Mouse (Mus musculus): ENCODE results near the gene Zfp763. TPM values are rescaled to one million over a fixed set of nuclear protein-coding genes. Genes with fewer than 3 reads are reported as not detected.

Zfp763 gene
- polyA plus RNA-seq, 1 experiment from 2014 or later: 22.6 TPM

DNA sequence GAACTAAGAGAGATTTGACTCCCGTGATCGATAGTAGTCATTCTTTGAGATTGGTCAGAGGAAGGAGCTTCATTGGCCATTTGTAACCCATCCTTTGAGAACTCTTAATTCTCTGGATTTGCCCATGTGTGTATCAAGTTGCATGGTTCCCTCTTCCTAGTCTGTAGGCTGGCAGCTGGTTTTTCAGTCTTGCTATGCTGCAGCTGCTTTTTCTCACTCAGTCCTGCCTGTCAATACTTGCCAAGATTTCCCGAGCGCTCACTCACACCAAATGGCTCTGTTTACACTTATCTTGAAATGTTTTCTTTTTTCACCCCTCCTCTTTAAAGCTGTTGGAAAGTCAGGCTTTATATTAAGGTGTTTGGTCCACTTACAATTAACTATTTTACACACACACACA, 51.8 kb downstream of the Zfp763 start:
- WGBS: 94% methylated on average over 4 of the region's 4 CpGs
- Histone ChIP-seq H3K9me3 (replicated peaks) (no peaks in the 10 kb centered on the region), H3K4me1 (no peaks in the 10 kb centered on the region), H3K9ac (no peak overlapping the region), H3K27ac (no peak overlapping the region), H3K36me3 (peaks cover 32% of the 10 kb centered on the region), H3K27me3 (no peaks in the 10 kb centered on the region), H3K4me3 (no peak overlapping the region), H3K4me2 (replicated peaks) (no peak overlapping the region)
- no peak for ATAC-seq (ENCODE audit: low FRiP score)

Other genes starting within 250 kb of the Zfp763 start
- gene Zfp871, start 245.1 kb downstream of the Zfp763 start, polyA plus RNA-seq (2016; fragmentation: Nextera tagmentation; extraction: Ambion mirVana): 47.6 and 49.9 TPM in 2 replicates
- 42.9 and 46.4 TPM in 2 replicates for gene Zfp811, start 223.5 kb downstream of the Zfp763 start, polyA plus RNA-seq (2016; fragmentation: Nextera tagmentation; extraction: Ambion mirVana)
- 18.4 and 18.7 TPM in 2 replicates for gene Zfp799, start 203.1 kb downstream of the Zfp763 start, polyA plus RNA-seq (2016; fragmentation: Nextera tagmentation; extraction: Ambion mirVana)
- gene Zfp870, start 141.8 kb downstream of the Zfp763 start, polyA plus RNA-seq (2016; fragmentation: Nextera tagmentation; extraction: Ambion mirVana): 6.9 and 9.4 TPM in 2 replicates
- gene Cyp4f14, start 116.1 kb downstream of the Zfp763 start, polyA plus RNA-seq (2016; fragmentation: Nextera tagmentation; extraction: Ambion mirVana): not detected in 2 replicates
- gene Cyp4f13, start 86.0 kb downstream of the Zfp763 start, polyA plus RNA-seq (2016; fragmentation: Nextera tagmentation; extraction: Ambion mirVana): 8.1 and 10.2 TPM in 2 replicates
- gene Zfp472, start 67.6 kb downstream of the Zfp763 start, polyA plus RNA-seq (2016; fragmentation: Nextera tagmentation; extraction: Ambion mirVana): 7.9 and 8.9 TPM in 2 replicates
- 17.9 and 20.3 TPM in 2 replicates for gene Zfp952, start 40.3 kb downstream of the Zfp763 start, polyA plus RNA-seq (2016; fragmentation: Nextera tagmentation; extraction: Ambion mirVana)
- gene 4921501E09Rik, start 34.7 kb upstream of the Zfp763 start, polyA plus RNA-seq (2016; fragmentation: Nextera tagmentation; extraction: Ambion mirVana): not detected in 2 replicates
- gene Zfp563, start 55.9 kb upstream of the Zfp763 start, polyA plus RNA-seq (2016; fragmentation: Nextera tagmentation; extraction: Ambion mirVana): 15.6 and 18.2 TPM in 2 replicates
- 0.18 TPM in 1 of 2 replicates, not detected in the other for gene Morc2b, start 106.3 kb upstream of the Zfp763 start, polyA plus RNA-seq (2016; fragmentation: Nextera tagmentation; extraction: Ambion mirVana)
- not detected in 2 replicates for gene Olfr55, start 135.0 kb upstream of the Zfp763 start, polyA plus RNA-seq (2016; fragmentation: Nextera tagmentation; extraction: Ambion mirVana)
- gene Olfr239, start 157.9 kb upstream of the Zfp763 start, polyA plus RNA-seq (2016; fragmentation: Nextera tagmentation; extraction: Ambion mirVana): 0.05 TPM in 1 of 2 replicates, not detected in the other
- gene Olfr1564, start 188.3 kb upstream of the Zfp763 start, polyA plus RNA-seq (2016; fragmentation: Nextera tagmentation; extraction: Ambion mirVana): not detected in 2 replicates
- 20.4 and 21.8 TPM in 2 replicates for gene Zfp955a, start 221.7 kb upstream of the Zfp763 start, polyA plus RNA-seq (2016; fragmentation: Nextera tagmentation; extraction: Ambion mirVana)
- gene Olfr63, start 231.3 kb upstream of the Zfp763 start, polyA plus RNA-seq (2016; fragmentation: Nextera tagmentation; extraction: Ambion mirVana): 0.03 TPM in 1 of 2 replicates, not detected in the other

Measured in hindbrain, embryonic 12.5 days (tissue).